In the genomic region with DNA sequence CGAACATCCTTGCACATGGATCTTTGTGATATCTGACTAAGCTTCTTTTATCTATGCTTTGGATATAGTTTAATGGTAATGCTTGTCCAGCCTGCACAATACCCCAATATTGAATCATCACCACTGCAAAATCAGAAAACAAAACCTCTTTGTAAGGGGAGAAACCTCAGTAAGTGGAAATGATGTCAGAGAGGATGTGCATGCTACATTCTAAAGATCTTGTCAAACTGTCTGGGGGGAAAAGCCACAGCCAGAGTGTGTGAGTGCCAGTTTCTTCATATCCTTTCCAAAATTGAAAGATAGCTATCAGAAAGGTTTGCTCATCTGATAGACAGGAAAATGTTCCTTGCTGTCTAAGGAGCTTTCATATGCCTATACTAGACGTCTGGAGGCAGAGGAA, we compare ENCODE assay signal across 16 mouse cellular contexts.
"Had no signal": no experiment of that assay in that cellular context is flagged by ENCODE, and none has a peak within 500 bp of the region (broad histone marks: within the 10 kb centered on the region; RNA-seq: fewer than 3 reads in every experiment).

No protein-coding gene starts in this region.

- DNase-seq: kidney, postnatal 36 days; liver; liver, embryonic 13.5 days; liver, postnatal 0 days; lung, postnatal 14 days; retina, postnatal 1 day; right cerebral cortex, postnatal 4 days; thymus, adult 2 months; thymus, postnatal 4 days had no signal

- H3K9ac ChIP-seq: kidney, embryonic 15.5 days; limb, embryonic 12.5 days; liver, embryonic 13.5 days; liver, postnatal 0 days; lung, embryonic 15.5 days; midbrain, embryonic 13.5 days; neural tube, embryonic 12.5 days; stomach, embryonic 15.5 days had no signal

- H3K4me3 ChIP-seq: kidney, embryonic 15.5 days; limb, embryonic 12.5 days; liver, embryonic 13.5 days; lung, embryonic 15.5 days; midbrain, embryonic 13.5 days; neural tube, embryonic 12.5 days; stomach, embryonic 15.5 days had no signal

- H3K4me1 ChIP-seq: kidney, embryonic 15.5 days; limb, embryonic 12.5 days; lung, embryonic 15.5 days; midbrain, embryonic 13.5 days; neural tube, embryonic 12.5 days; stomach, embryonic 15.5 days had no signal

- H3K27me3 ChIP-seq: limb, embryonic 12.5 days; liver, embryonic 13.5 days; lung, embryonic 15.5 days; midbrain, embryonic 13.5 days; neural tube, embryonic 12.5 days; stomach, embryonic 15.5 days had no signal

- H3K9me3 ChIP-seq: kidney, embryonic 15.5 days; limb, embryonic 12.5 days; liver, embryonic 13.5 days; lung, embryonic 15.5 days; midbrain, embryonic 13.5 days; neural tube, embryonic 12.5 days; stomach, embryonic 15.5 days had no signal

- H3K36me3 ChIP-seq: kidney, embryonic 15.5 days; limb, embryonic 12.5 days; liver, embryonic 13.5 days; lung, embryonic 15.5 days; midbrain, embryonic 13.5 days; neural tube, embryonic 12.5 days; stomach, embryonic 15.5 days had no signal

- H3K4me2 ChIP-seq: kidney, embryonic 15.5 days; limb, embryonic 12.5 days; liver, embryonic 13.5 days; lung, embryonic 15.5 days; midbrain, embryonic 13.5 days; neural tube, embryonic 12.5 days; stomach, embryonic 15.5 days had no signal

- ATAC-seq: liver, postnatal 0 days; midbrain, embryonic 13.5 days had no signal

- H3K27ac ChIP-seq: kidney, embryonic 15.5 days; limb, embryonic 12.5 days; liver, embryonic 13.5 days; lung, embryonic 15.5 days; macrophage; midbrain, embryonic 13.5 days; neural tube, embryonic 12.5 days; stomach, embryonic 15.5 days had no signal
